Mouse (Mus musculus): ENCODE data around the gene Cacna1e. TPM values are rescaled to one million over a fixed set of nuclear protein-coding genes. Genes with fewer than 3 reads are reported as not detected.

Gene Cacna1e
- polyA plus RNA-seq, 1 experiment from 2014 or later: 0.20 TPM

DNA sequence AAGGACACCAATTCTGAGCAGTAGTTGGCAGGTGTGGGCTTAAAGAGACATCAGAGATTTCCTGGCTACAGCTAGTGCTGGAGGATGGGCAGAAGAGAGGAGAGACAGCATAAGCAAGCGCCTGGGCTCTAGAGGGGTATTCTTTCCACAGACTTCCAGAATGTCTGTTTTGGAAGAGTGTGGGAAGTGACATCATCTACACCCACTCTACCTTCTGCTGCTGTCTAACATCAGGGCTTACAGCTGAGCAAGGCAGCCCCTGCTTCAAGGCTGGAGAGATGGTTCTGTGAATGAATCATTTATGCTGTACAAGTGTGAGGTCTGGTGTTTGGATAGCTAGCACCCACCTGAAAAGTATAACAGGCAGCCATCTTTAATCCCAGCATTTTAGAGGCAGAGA is 18.3 kb downstream of the Cacna1e start:
- WGBS (ENCODE audit: insufficient replicate concordance): 70% methylated on average over 1 of the region's 1 CpGs
- Histone ChIP-seq H3K4me2 (ENCODE audit: low read depth, low read length) (no peak overlapping the region), H3K27ac (ENCODE audit: low read depth) (no peak overlapping the region), H3K9me3 (ENCODE audit: low read length) (no peaks in the 10 kb centered on the region), H3K36me3 (replicated peaks; ENCODE audit: insufficient read depth, low read length) (no peaks in the 10 kb centered on the region), H3K4me3 (ENCODE audit: low read depth, low read length) (no peak overlapping the region), H3K4me1 (ENCODE audit: insufficient read depth) (no peaks in the 10 kb centered on the region), H3K27me3 (ENCODE audit: insufficient read depth, low read length) (no peaks in the 10 kb centered on the region), H3K9ac (replicated peaks) (no peak overlapping the region)
- TF ChIP-seq CTCF (IDR thresholded peaks at IDR 0.05; ENCODE audit: low read depth): no peak
- TF ChIP-seq EP300 (IDR thresholded peaks at IDR 0.05; ENCODE audit: low read depth): no peak
- DNase-seq: no peak
- no peak for ATAC-seq

DNA sequence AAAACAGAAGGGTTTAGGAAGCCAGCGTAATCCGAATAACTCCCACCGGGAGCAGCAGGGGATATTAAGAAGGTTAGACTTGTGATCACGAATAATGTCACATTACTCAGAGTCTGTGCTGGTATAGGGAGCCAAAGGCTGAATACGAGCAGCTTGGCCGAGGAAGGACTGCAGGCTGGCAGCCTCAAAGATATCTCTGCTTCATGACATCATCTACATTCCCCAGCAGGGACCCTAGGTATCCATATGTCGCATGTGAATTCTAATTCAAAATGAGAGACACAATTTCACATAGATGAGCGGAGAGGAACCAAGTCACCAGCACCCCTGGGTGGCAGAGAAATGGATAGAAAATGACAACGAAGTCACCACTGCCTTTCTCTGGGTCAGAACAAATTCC is 22.9 kb downstream of the Cacna1e start:
- DNase-seq (no peak), ATAC-seq (no peak)
- Histone ChIP-seq H3K27ac (ENCODE audit: low read depth) (no peak overlapping the region), H3K27me3 (ENCODE audit: insufficient read depth, low read length) (no peaks in the 10 kb centered on the region), H3K4me1 (ENCODE audit: insufficient read depth) (no peaks in the 10 kb centered on the region), H3K4me2 (ENCODE audit: low read depth, low read length) (no peak overlapping the region), H3K36me3 (replicated peaks; ENCODE audit: insufficient read depth, low read length) (no peaks in the 10 kb centered on the region), H3K4me3 (ENCODE audit: low read depth, low read length) (no peak overlapping the region), H3K9me3 (ENCODE audit: low read length) (no peaks in the 10 kb centered on the region), H3K9ac (replicated peaks) (no peak overlapping the region)
- 78% methylated on average over 9 of the region's 9 CpGs for WGBS (ENCODE audit: insufficient replicate concordance)
- no peak for TF ChIP-seq EP300 (IDR thresholded peaks at IDR 0.05; ENCODE audit: low read depth)
- no peak for TF ChIP-seq CTCF (IDR thresholded peaks at IDR 0.05; ENCODE audit: low read depth)

DNA sequence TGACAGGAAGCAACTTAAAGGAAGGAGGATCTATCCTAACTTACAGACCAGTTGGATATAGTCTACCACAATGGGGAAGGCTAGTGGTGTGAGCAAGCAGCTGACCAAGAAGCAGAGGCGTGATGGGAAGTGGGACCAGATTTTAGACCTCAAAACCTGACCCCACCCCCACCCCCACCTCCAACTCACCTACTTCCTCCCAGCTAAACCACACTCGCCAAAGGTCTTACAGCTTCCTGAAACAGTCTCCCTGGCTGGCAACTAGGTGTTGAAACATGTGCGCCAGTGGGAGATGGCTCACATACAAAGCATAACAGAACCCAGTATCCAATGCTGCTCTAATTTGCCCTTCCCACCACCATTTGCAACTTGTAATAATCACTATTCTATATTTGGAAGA is 29.7 kb downstream of the Cacna1e start:
- no peak for TF ChIP-seq EP300 (IDR thresholded peaks at IDR 0.05; ENCODE audit: low read depth)
- no peak for TF ChIP-seq CTCF (IDR thresholded peaks at IDR 0.05; ENCODE audit: low read depth)
- Histone ChIP-seq H3K36me3 (replicated peaks; ENCODE audit: insufficient read depth, low read length) (no peaks in the 10 kb centered on the region), H3K4me2 (ENCODE audit: low read depth, low read length) (no peak overlapping the region), H3K4me1 (ENCODE audit: insufficient read depth) (peaks cover 3% of the 10 kb centered on the region; the same call in 1 of the 2 replicates), H3K9me3 (ENCODE audit: low read length) (no peaks in the 10 kb centered on the region), H3K4me3 (ENCODE audit: low read depth, low read length) (no peak overlapping the region), H3K9ac (replicated peaks) (no peak overlapping the region), H3K27me3 (ENCODE audit: insufficient read depth, low read length) (no peaks in the 10 kb centered on the region), H3K27ac (ENCODE audit: low read depth) (no peak overlapping the region)
- WGBS (ENCODE audit: insufficient replicate concordance): 36% methylated on average over 3 of the region's 3 CpGs
- DNase-seq: peak; percentile 34
- ATAC-seq: no peak

DNA sequence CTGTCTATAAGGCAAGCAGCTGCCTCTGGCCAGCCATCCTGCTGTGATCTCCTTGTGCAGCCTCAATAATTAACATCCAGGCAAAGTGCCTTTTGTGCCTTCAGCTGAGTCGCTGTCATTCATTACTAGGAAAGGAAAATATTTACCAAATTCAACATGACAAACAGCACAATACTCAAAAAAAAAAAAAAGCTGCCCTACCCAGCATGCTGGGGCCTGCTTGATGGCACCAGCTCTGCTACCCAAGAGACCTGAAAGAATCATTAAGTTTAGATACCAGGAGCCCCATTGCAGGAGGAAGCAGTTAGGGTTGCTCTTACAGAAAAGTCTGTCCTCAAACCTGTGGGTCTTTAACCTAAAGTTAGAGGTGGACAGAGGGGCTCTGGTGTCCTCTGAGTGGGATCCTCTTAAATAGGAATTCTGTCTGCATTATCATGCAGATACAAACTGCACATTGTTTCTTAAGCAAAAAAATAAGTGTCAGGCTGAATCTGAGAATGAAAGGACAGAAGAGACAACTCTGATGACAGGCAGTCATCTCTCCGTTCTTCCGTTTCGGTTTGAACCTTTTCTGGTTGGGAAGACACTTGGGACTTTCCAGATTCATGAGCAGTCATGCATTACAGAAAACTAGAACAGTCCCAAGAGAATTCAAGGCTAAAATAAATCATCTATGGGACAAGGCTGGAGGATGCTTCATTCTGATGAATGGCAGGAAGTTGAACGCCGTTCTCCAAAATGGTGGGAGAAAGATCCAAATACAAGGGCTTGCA is 33.6 kb downstream of the Cacna1e start:
- Histone ChIP-seq H3K4me1 (ENCODE audit: insufficient read depth) (peaks cover 3% of the 10 kb centered on the region; the same call in 1 of the 2 replicates), H3K4me2 (ENCODE audit: low read depth, low read length) (no peak overlapping the region), H3K9me3 (ENCODE audit: low read length) (no peaks in the 10 kb centered on the region), H3K27ac (ENCODE audit: low read depth) (peak overlapping the region; percentile 26; the same call in 1 of the 2 replicates), H3K9ac (replicated peaks) (no peak overlapping the region), H3K27me3 (ENCODE audit: insufficient read depth, low read length) (no peaks in the 10 kb centered on the region), H3K4me3 (ENCODE audit: low read depth, low read length) (no peak overlapping the region), H3K36me3 (replicated peaks; ENCODE audit: insufficient read depth, low read length) (no peaks in the 10 kb centered on the region)
- no peak for ATAC-seq
- WGBS (ENCODE audit: insufficient replicate concordance): 63% methylated on average over 6 of the region's 6 CpGs
- no peak for TF ChIP-seq CTCF (IDR thresholded peaks at IDR 0.05; ENCODE audit: low read depth)
- TF ChIP-seq EP300 (IDR thresholded peaks at IDR 0.05; ENCODE audit: low read depth): no peak
- no peak for DNase-seq

DNA sequence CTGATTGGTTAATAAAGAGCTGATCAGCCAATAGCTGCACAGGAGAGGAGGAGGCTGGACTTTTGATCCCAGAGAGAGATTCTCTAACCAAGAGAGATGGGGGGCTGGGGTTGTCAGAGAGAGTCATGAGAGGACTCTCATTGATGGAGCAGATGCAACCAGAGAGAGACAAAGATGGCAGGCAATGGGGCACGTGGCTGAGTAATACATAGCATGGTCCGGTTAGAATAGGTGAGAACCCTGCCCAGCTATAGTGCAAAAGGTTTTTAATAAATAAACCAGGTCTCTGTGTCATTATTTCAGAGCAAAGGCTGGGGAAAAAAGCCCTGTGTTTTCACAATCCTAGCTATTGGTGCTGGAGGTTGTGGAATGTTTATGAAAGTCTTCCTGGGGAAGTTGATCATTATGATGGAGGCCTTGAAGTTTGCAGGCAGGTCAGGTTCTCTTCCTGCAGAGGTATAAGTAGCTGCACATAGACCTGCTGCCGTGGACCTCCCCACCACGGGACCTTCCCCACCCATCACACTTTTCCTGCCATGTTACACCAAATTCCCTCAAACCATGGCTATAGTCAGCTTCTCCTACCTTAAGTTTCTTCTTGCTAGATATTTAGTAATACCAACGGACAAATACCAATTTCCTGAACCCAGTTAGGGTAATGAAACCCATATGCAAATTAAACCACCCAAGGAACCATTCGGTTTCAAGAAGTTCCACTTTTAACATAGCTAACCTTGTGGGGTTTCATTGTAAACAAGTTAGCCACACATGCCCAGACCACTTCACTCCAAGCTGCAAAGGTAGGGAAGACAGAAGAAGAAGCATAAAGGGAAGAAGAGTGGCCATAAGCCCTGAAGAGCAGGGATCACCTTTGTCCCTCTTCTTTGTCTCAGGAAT is 35.4 kb downstream of the Cacna1e start:
- no peak for DNase-seq
- WGBS (ENCODE audit: insufficient replicate concordance): 56% methylated on average over 6 of the region's 6 CpGs
- H3K36me3 ChIP-seq (replicated peaks; ENCODE audit: insufficient read depth, low read length): no peaks in the 10 kb centered on the region

DNA sequence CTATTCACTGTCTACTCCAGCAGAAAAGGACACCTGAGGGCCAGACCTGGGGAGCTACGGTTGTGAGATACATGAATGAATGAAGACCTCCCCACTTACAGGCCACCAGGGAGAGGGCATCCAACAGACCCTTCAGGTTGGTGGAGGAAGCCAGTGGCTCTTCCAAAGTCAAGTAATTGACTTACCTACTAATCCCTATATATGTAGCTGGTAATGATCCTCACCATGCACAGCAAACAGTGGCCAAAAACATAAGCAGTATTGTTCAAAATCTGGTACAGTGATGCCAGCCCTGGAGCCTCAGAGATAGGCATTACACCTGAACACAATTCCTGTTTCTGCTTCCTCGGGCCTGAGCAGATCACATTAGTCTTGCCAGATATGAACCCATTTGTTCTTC is 37.4 kb downstream of the Cacna1e start:
- DNase-seq: no peak
- Histone ChIP-seq H3K4me1 (ENCODE audit: insufficient read depth) (peaks cover 3% of the 10 kb centered on the region; the same call in 1 of the 2 replicates), H3K4me3 (ENCODE audit: low read depth, low read length) (no peak overlapping the region), H3K9ac (replicated peaks) (no peak overlapping the region), H3K4me2 (ENCODE audit: low read depth, low read length) (no peak overlapping the region), H3K36me3 (replicated peaks; ENCODE audit: insufficient read depth, low read length) (no peaks in the 10 kb centered on the region), H3K27ac (ENCODE audit: low read depth) (no peak overlapping the region), H3K27me3 (ENCODE audit: insufficient read depth, low read length) (no peaks in the 10 kb centered on the region), H3K9me3 (ENCODE audit: low read length) (no peaks in the 10 kb centered on the region)
- WGBS (ENCODE audit: insufficient replicate concordance): 69% methylated on average over 2 of the region's 2 CpGs
- TF ChIP-seq CTCF (IDR thresholded peaks at IDR 0.05; ENCODE audit: low read depth) (no peak), EP300 (IDR thresholded peaks at IDR 0.05; ENCODE audit: low read depth) (no peak)
- no peak for ATAC-seq

More for the DNA sequence above, 35.4 kb downstream of the Cacna1e start:
- no peaks in the 10 kb centered on the region for H3K9me3 ChIP-seq (ENCODE audit: low read length)
- H3K4me1 ChIP-seq (ENCODE audit: insufficient read depth): peaks cover 3% of the 10 kb centered on the region; the same call in 1 of the 2 replicates
- H3K9ac ChIP-seq (replicated peaks): no peak overlapping the region
- H3K4me2 ChIP-seq (ENCODE audit: low read depth, low read length): no peak overlapping the region
- peak overlapping the region; percentile 5; the same call in 1 of the 2 replicates for H3K27ac ChIP-seq (ENCODE audit: low read depth)
- H3K27me3 ChIP-seq (ENCODE audit: insufficient read depth, low read length): no peaks in the 10 kb centered on the region
- ATAC-seq: no peak
- TF ChIP-seq CTCF (IDR thresholded peaks at IDR 0.05; ENCODE audit: low read depth) (no peak), EP300 (IDR thresholded peaks at IDR 0.05; ENCODE audit: low read depth) (no peak)
- H3K4me3 ChIP-seq (ENCODE audit: low read depth, low read length): no peak overlapping the region
